Mouse (Mus musculus) megakaryocyte, adult 5-6 weeks (primary cell): Measurements from ENCODE around the gene Ublcp1. TPM values are rescaled to one million over a fixed set of nuclear protein-coding genes. Genes with fewer than 3 reads are reported as not detected.

Experiments
- ATAC-seq: 2 replicates; pipeline ENCODE4 v1.8.0; 2016; ENCODE audit warnings: mild to moderate bottlenecking, inconsistent platforms; ENCODE audit not compliant: poor library complexity, severe bottlenecking
- total RNA-seq, 2 experiments: library from RNA; stranded (forward) in 1 of 2; stranded (reverse) in 1 of 2; fragments of 153-499, 151-499 nt in 1 of 2; fragments of 221-1000, 200-1000 nt in 1 of 2; gene quantifications; 2 replicates each; pipeline versions ENCODE4 v1.2.3 to v1.2.4; 2015 to 2017

Ublcp1 gene
- total RNA-seq, 2 experiments from 2014 or later = 23.8 to 28.1 TPM

- no peak for ATAC-seq
Measured at GRCm38 (mm10) chr11:44423261-44423660, 47.0 kb downstream of the Ublcp1 start.

GRCm38 (mm10) chr11:44422337-44423111, 47.8 kb downstream of the Ublcp1 start:
- ATAC-seq = no peak

GRCm38 (mm10) chr11:44417403-44417802, 52.9 kb downstream of the Ublcp1 start:
- ATAC-seq = peak; percentile 83

GRCm38 (mm10) chr11:44414605-44415004, 55.7 kb downstream of the Ublcp1 start:
- ATAC-seq = no peak

GRCm38 (mm10) chr11:44413371-44413770, 56.9 kb downstream of the Ublcp1 start:
- no peak for ATAC-seq

- ATAC-seq = no peak
Measured at GRCm38 (mm10) chr11:44412276-44412675, 58.0 kb downstream of the Ublcp1 start.

- ATAC-seq = no peak
Measured at GRCm38 (mm10) chr11:44410413-44410812, 59.9 kb downstream of the Ublcp1 start.

- ATAC-seq = no peak
Measured at GRCm38 (mm10) chr11:44408626-44409025, 61.7 kb downstream of the Ublcp1 start.

- ATAC-seq = no peak
Measured at GRCm38 (mm10) chr11:44406457-44406856, 63.8 kb downstream of the Ublcp1 start.

- no peak for ATAC-seq
Measured at GRCm38 (mm10) chr11:44405961-44406360, 64.3 kb downstream of the Ublcp1 start.

- ATAC-seq = no peak
Measured at GRCm38 (mm10) chr11:44405113-44405512, 65.2 kb downstream of the Ublcp1 start.

Other genes with a start within 250 kb of the Ublcp1 start
- gene Il12b, start 70.4 kb downstream of the Ublcp1 start, total RNA-seq (2015) = not detected in 2 replicates
- gene Il12b, start 70.4 kb downstream of the Ublcp1 start, total RNA-seq (2017) = not detected in 2 replicates
- gene Rnf145, start 48.5 kb upstream of the Ublcp1 start, total RNA-seq (2015) = 15.9 and 17.3 TPM in 2 replicates
- gene Rnf145, start 48.5 kb upstream of the Ublcp1 start, total RNA-seq (2017) = 20.9 and 21.0 TPM in 2 replicates
- 0.09 and 0.25 TPM in 2 replicates for gene Ebf1, start 146.8 kb upstream of the Ublcp1 start, total RNA-seq (2015)
- 0.33 TPM in 1 of 2 replicates, not detected in the other for gene Ebf1, start 146.8 kb upstream of the Ublcp1 start, total RNA-seq (2017)